ENCODE assay signal across 14 mouse cellular contexts in the genomic region with DNA sequence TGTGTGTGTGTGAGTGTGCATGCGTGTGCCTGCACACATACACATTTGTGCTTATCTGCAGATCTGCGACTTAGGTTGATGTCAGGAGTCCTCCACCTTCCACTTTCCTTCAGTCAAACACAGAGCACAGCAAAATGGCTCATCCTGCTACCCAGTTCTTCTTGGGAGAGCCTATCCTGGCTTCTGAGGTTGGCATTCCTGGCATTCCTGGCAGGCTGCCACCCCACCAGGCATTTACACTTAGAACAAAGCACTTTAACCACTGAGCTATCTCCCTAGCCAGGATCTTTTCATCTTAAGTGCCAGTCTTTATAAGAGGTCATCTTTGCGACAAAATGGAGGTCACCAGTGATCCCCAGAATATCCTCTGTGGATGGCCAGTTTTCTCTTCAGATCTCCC. TPM values are rescaled to one million over a fixed set of nuclear protein-coding genes. Genes with fewer than 3 reads are reported as not detected.
DNase-seq lines count a peak whose midpoint lies in the region; ATAC-seq lines count a peak whose summit lies in the region.
"Had no signal": no experiment of that assay in that cellular context is flagged by ENCODE, and none has a peak within 500 bp of the region (broad histone marks: within the 10 kb centered on the region; RNA-seq: fewer than 3 reads in every experiment).

No protein-coding gene starts in this region.

- H3K4me1 ChIP-seq in heart, embryonic 16.5 days (ENCODE audit: control insufficient read depth, insufficient read depth, low read length): peaks cover 4% of the 10 kb centered on the region
- H3K4me1 ChIP-seq in midbrain, embryonic 12.5 days: no peaks in the 10 kb centered on the region
- H3K4me1 ChIP-seq in midbrain, embryonic 15.5 days: no peaks in the 10 kb centered on the region
- H3K4me1 ChIP-seq: limb, embryonic 12.5 days had no signal

- H3K4me3 ChIP-seq in heart, embryonic 16.5 days (ENCODE audit: low read length): no peak overlapping the region
- no peak overlapping the region for H3K4me3 ChIP-seq in midbrain, embryonic 12.5 days
- no peak overlapping the region for H3K4me3 ChIP-seq in midbrain, embryonic 15.5 days
- H3K4me3 ChIP-seq: hindbrain, embryonic 15.5 days; limb, embryonic 12.5 days had no signal

- H3K36me3 ChIP-seq in heart, embryonic 16.5 days (ENCODE audit: control insufficient read depth, insufficient read depth): no peaks in the 10 kb centered on the region
- no peaks in the 10 kb centered on the region for H3K36me3 ChIP-seq in midbrain, embryonic 12.5 days
- H3K36me3 ChIP-seq in midbrain, embryonic 15.5 days (replicated peaks): no peaks in the 10 kb centered on the region
- H3K36me3 ChIP-seq: hindbrain, embryonic 15.5 days; limb, embryonic 12.5 days had no signal

- no peaks in the 10 kb centered on the region for H3K27me3 ChIP-seq in heart, embryonic 16.5 days (ENCODE audit: control insufficient read depth, insufficient read depth, low read length)
- no peaks in the 10 kb centered on the region for H3K27me3 ChIP-seq in midbrain, embryonic 12.5 days
- H3K27me3 ChIP-seq in midbrain, embryonic 15.5 days (replicated peaks): no peaks in the 10 kb centered on the region
- H3K27me3 ChIP-seq: CH12.LX; hindbrain, embryonic 15.5 days; limb, embryonic 12.5 days had no signal

- H3K9ac ChIP-seq in heart, embryonic 16.5 days (ENCODE audit: low read length): no peak overlapping the region
- H3K9ac ChIP-seq in midbrain, embryonic 12.5 days (replicated peaks): no peak overlapping the region
- H3K9ac ChIP-seq in midbrain, embryonic 15.5 days: no peak overlapping the region
- H3K9ac ChIP-seq: hindbrain, embryonic 15.5 days; limb, embryonic 12.5 days had no signal

- no peaks in the 10 kb centered on the region for H3K9me3 ChIP-seq in heart, embryonic 16.5 days (replicated peaks; ENCODE audit: control insufficient read depth, low read length)
- no peaks in the 10 kb centered on the region for H3K9me3 ChIP-seq in midbrain, embryonic 12.5 days
- H3K9me3 ChIP-seq in midbrain, embryonic 15.5 days: no peaks in the 10 kb centered on the region
- H3K9me3 ChIP-seq: hindbrain, embryonic 15.5 days; limb, embryonic 12.5 days had no signal

- H3K4me2 ChIP-seq in heart, embryonic 16.5 days (ENCODE audit: low read depth, low read length): no peak overlapping the region
- no peak overlapping the region for H3K4me2 ChIP-seq in midbrain, embryonic 12.5 days (replicated peaks)
- H3K4me2 ChIP-seq in midbrain, embryonic 15.5 days: no peak overlapping the region
- H3K4me2 ChIP-seq: hindbrain, embryonic 15.5 days; limb, embryonic 12.5 days had no signal

- no peak for DNase-seq in heart, adult 8-10 months (ENCODE audit: low spot score)
- DNase-seq in ZHBTc4 (ENCODE audit: low read depth, low spot score): peak; percentile 77
- DNase-seq in lung, postnatal 14 days: peak; percentile 2
- no peak for DNase-seq in right cerebral cortex, postnatal 10 days (ENCODE audit: low spot score in 2 of 2)
- DNase-seq: gastrocnemius, postnatal 25 days had no signal

- 45% methylated on average over 3 of the region's 3 CpGs for WGBS in heart, embryonic 16.5 days
- 70% methylated on average over 3 of the region's 3 CpGs for WGBS in midbrain, embryonic 12.5 days
- 79% methylated on average over 3 of the region's 3 CpGs for WGBS in midbrain, embryonic 15.5 days

- peak; percentile 70 for ATAC-seq in heart, embryonic 16.5 days (replicated peaks; ENCODE audit: extremely low read depth, insufficient read depth, low FRiP score)
- ATAC-seq in midbrain, embryonic 12.5 days (ENCODE audit: low FRiP score, low read depth): peak; percentile 34; the same call in 1 of the 2 replicates
- ATAC-seq in midbrain, embryonic 15.5 days (replicated peaks): no peak
- ATAC-seq in frontal cortex, adult (ENCODE audit: low TSS enrichment): no peak

- no peak overlapping the region for H3K27ac ChIP-seq in heart, embryonic 16.5 days (ENCODE audit: low read length)
- H3K27ac ChIP-seq in midbrain, embryonic 12.5 days (replicated peaks): no peak overlapping the region
- H3K27ac ChIP-seq in midbrain, embryonic 15.5 days: no peak overlapping the region
- H3K27ac ChIP-seq: hindbrain, embryonic 15.5 days; limb, embryonic 12.5 days had no signal

RNA-seq across cellular contexts. Expression of a gene that starts 1.3 kb away (rescaled TPM):
- 0.01 TPM in 1 of 2 replicates, not detected in the other for polyA plus RNA-seq in heart, embryonic 16.5 days (2015; fragmentation: Nextera tagmentation; extraction: Ambion mirVana)
- total RNA-seq in heart, adult 8-10 months (2022): not detected
- not detected in 2 replicates for polyA plus RNA-seq in midbrain, embryonic 12.5 days (2016; fragmentation: Nextera tagmentation; extraction: Ambion mirVana)
- not detected in 2 replicates for polyA plus RNA-seq in midbrain, embryonic 15.5 days (2015; fragmentation: Nextera tagmentation; extraction: Ambion mirVana)
- total RNA-seq: CH12.LX; gastrocnemius, postnatal 25 days; layer of hippocampus, adult 8-10 months had no signal
- polyA plus RNA-seq: hindbrain, embryonic 15.5 days; limb, embryonic 12.5 days; stomach, embryonic 16.5 days had no signal

RNA-seq across cellular contexts. Expression of a gene that starts 24.9 kb away (rescaled TPM):
- polyA plus RNA-seq in heart, embryonic 16.5 days (2015; fragmentation: Nextera tagmentation; extraction: Ambion mirVana): not detected in 2 replicates
- not detected for total RNA-seq in heart, adult 8-10 months (2022)
- polyA plus RNA-seq in midbrain, embryonic 12.5 days (2016; fragmentation: Nextera tagmentation; extraction: Ambion mirVana): not detected in 2 replicates
- not detected in 2 replicates for polyA plus RNA-seq in midbrain, embryonic 15.5 days (2015; fragmentation: Nextera tagmentation; extraction: Ambion mirVana)
- total RNA-seq: CH12.LX; gastrocnemius, postnatal 25 days had no signal
- polyA plus RNA-seq: hindbrain, embryonic 15.5 days; limb, embryonic 12.5 days; stomach, embryonic 16.5 days had no signal

RNA-seq across cellular contexts. Expression of a gene that starts 29.9 kb away (rescaled TPM):
- not detected in 2 replicates for polyA plus RNA-seq in heart, embryonic 16.5 days (2015; fragmentation: Nextera tagmentation; extraction: Ambion mirVana)
- total RNA-seq in heart, adult 8-10 months (2022): not detected
- polyA plus RNA-seq in midbrain, embryonic 12.5 days (2016; fragmentation: Nextera tagmentation; extraction: Ambion mirVana): not detected in 2 replicates
- polyA plus RNA-seq in midbrain, embryonic 15.5 days (2015; fragmentation: Nextera tagmentation; extraction: Ambion mirVana): not detected in 2 replicates
- total RNA-seq: CH12.LX; gastrocnemius, postnatal 25 days; layer of hippocampus, adult 8-10 months had no signal
- polyA plus RNA-seq: hindbrain, embryonic 15.5 days; limb, embryonic 12.5 days; stomach, embryonic 16.5 days had no signal

RNA-seq across cellular contexts. Expression of a gene that starts 39.8 kb away (rescaled TPM):
- not detected in 2 replicates for polyA plus RNA-seq in heart, embryonic 16.5 days (2015; fragmentation: Nextera tagmentation; extraction: Ambion mirVana)
- total RNA-seq in heart, adult 8-10 months (2022): not detected
- not detected in 2 replicates for polyA plus RNA-seq in midbrain, embryonic 12.5 days (2016; fragmentation: Nextera tagmentation; extraction: Ambion mirVana)
- not detected in 2 replicates for polyA plus RNA-seq in midbrain, embryonic 15.5 days (2015; fragmentation: Nextera tagmentation; extraction: Ambion mirVana)
- total RNA-seq: CH12.LX; gastrocnemius, postnatal 25 days; layer of hippocampus, adult 8-10 months had no signal
- polyA plus RNA-seq: hindbrain, embryonic 15.5 days; limb, embryonic 12.5 days; stomach, embryonic 16.5 days had no signal

RNA-seq across cellular contexts. Expression of a gene that starts 56.1 kb away (rescaled TPM):
- polyA plus RNA-seq in heart, embryonic 16.5 days (2015; fragmentation: Nextera tagmentation; extraction: Ambion mirVana): not detected in 2 replicates
- not detected for total RNA-seq in heart, adult 8-10 months (2022)
- not detected in 2 replicates for polyA plus RNA-seq in midbrain, embryonic 12.5 days (2016; fragmentation: Nextera tagmentation; extraction: Ambion mirVana)
- not detected in 2 replicates for polyA plus RNA-seq in midbrain, embryonic 15.5 days (2015; fragmentation: Nextera tagmentation; extraction: Ambion mirVana)
- total RNA-seq: CH12.LX; gastrocnemius, postnatal 25 days; layer of hippocampus, adult 8-10 months had no signal
- polyA plus RNA-seq: hindbrain, embryonic 15.5 days; limb, embryonic 12.5 days; stomach, embryonic 16.5 days had no signal

Comparison
In these comparisons a context has a peak if more than half of its experiments do, and no peak if none do; other contexts are left out.
1. ATAC-seq: peak in heart, embryonic 16.5 days (single experiment) and midbrain, embryonic 12.5 days (single experiment); none in midbrain, embryonic 15.5 days (single experiment) and frontal cortex, adult (single experiment).
2. DNase-seq: peak in ZHBTc4 (single experiment) and lung, postnatal 14 days (single experiment); none in heart, adult 8-10 months (single experiment) and right cerebral cortex, postnatal 10 days (0 of 2).